Mouse (Mus musculus) heart, postnatal 0 days (tissue): ENCODE results near the gene Tbk1.

Experiments
- CTCF ChIP-seq: IDR thresholded peaks from 2 replicates; pipeline ENCODE4 v1.5.1; 2016; ENCODE audit warnings: antibody characterized with exemption, control low read depth, low read depth
- EP300 ChIP-seq: IDR thresholded peaks from 2 replicates; pipeline ENCODE4 v1.6.1; 2016; ENCODE audit warnings: antibody characterized with exemption, low read depth

- no peak for TF ChIP-seq CTCF
- no peak for TF ChIP-seq EP300
Measured at GRCm38 (mm10) chr10:121531541-121531940, 55.0 kb downstream of the Tbk1 start.
